Mouse (Mus musculus): ENCODE data around the gene Sprr2a3.
"Not testable (repeated sequence)": the region's sequence is repeated elsewhere in the genome, so short reads cannot be mapped to it uniquely, and the experiment has no call there.

DNA sequence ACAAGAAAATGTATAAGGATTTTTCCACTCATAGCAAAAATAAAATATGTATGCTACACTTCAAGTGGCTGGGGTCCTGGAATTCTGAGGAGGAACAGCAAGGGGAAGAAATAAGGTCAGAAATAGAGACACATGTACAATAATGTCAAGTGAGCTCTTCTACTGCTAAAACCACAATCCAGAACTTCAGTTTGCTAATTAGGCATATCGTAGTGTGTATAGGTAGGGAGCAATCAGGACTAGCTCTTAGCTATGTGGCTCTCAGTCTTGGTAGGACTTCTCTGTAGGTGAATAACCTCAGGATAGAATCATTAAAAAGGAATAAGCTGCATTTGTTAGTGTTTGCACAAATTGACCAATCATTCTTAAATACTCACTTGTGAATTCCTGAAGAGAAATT is 46.0 kb upstream of the Sprr2a3 start:
- TF ChIP-seq GATA1 (IDR thresholded peaks at IDR 0.05; ENCODE audit: borderline replicate concordance, low read length); FLI1 (IDR thresholded peaks at IDR 0.05; ENCODE audit: low read length): not testable (repeated sequence)

All from megakaryocyte, embryonic 14.5 days (primary cell).